Mouse (Mus musculus) spleen, adult 18-20 months (tissue): ENCODE results near the gene Gatb.

ENCODE experiments used
- DNase-seq, 2 experiments: peaks; one replicate each; pipeline ENCODE4 v3.0.0; 2022; ENCODE audit warnings: mixed read lengths in 2 of 2

Gene Gatb

DNA sequence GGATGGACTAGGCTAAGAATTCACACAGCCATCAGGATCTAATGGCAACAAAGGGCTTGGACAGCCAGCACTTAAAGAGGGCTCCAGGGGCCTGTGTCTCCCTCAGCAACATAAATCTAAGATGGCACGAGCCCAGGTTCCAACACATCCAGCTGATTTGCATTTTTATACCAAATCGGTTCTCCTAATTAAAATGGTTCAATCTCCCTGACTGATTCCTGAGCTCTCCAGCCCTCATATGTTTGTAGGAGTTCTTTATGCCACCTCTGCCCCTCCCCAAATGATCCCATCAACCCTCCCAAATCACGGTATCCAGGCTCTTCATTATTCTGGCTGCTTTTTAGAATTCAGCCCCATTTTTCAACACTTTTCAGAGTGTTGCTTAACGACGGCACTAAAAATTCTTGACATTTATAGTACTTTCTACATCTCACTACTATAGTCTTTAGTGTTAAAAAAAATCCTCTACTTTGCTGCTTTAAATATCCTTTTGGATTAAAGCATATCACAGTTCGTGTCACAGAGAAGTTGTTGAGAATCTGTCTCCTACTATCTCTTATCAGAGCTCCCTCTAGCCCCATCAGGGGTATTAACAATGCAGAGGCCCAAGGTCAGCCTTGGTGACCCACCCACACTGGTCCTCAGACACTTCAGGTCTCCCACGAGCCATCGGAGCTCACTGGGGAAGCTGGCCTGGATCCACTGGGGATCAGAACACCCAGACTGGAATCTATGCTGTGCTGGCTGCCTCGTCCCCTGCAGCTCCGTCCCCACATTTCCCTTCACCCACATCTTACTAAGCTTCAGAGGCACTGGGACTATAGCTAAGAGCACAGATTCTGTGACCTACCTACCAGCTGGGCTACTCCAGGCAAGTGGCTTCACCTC is 88.3 kb downstream of the Gatb start:
- no peak for DNase-seq

DNA sequence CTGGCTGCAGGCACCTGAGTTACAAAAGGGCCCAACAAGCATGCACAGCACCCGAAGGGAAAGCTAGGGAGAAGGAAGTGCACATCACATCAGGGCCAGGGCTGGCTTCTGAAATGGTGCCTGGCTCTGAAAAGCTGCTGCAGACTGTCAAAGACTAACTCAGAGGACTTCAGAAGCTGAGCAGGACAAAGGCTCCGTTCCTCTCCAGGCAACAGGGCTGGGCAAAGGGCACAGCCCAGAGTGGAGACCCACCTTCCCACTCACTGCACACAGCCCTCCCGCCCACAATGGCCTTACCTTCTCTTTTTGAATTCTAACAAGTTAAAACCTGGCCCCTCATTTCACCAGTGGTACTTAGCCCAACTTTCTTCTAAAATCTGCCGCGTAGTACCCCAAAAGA is 89.9 kb downstream of the Gatb start:
- no peak for DNase-seq

DNA sequence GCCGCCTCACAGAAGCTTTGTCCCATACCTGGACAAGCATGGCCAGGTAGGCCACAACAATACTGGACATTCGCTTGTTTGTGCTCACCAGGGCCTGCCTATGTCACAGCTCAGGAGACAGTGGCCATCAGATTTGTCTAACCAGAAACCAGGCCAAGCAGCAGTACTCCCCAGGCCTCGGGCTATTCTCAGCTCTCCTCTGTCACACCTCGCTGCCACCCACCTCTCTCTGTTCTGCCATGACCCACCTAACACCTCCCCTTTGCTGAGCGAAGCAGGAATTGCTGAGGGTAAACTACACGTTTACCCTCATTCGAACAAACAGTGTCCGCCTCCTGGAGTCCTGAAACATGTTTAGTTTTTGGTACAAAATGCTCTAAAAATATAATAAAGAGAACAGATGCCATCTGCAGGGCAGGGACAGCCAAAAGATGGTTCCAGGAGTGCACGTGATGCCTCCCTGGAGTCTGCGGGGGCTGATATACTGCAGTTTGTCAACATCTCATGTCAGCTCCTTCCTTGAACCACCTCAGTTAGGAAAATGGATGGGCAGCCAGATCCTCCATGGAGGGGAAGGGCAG is 90.8 kb downstream of the Gatb start:
- DNase-seq: no peak

DNA sequence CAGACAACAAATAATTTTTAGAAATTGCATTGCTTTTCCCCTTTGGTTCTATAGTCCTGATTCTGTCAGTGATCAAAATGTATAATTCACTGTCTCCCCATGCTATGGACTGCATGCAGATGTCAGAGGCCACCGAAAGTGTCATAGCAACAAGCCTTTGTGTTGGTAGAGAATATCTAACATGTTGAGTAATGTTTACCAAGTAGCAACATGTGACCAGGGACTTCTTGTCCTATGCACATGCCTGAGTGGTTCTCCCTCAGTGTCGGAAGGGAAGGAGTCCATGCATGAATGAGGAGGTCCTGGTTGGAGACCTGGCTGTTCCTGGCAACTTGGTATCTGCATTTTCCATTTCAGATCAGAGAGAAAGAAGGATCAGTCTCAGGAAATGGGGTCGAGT is 92.2 kb downstream of the Gatb start:
- no peak for DNase-seq

DNA sequence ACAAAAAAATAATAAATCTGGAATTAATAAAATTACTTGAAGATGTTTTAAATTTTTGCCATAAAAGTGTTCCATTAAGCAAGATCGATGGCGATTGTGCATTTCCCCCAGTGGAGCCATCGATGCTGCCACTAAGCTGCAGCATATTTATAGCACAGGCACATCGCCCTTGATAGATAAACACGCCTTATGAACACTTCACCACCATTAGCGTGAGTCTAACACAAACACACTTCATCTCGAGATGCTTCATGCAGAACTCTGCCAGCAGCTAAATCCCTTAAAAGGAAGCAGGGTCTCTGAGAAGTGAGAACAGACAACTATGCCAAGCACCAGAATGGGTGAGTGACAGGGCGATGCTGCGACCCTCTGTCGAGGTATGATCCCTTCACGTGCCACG is 92.8 kb downstream of the Gatb start:
- no peak for DNase-seq

DNA sequence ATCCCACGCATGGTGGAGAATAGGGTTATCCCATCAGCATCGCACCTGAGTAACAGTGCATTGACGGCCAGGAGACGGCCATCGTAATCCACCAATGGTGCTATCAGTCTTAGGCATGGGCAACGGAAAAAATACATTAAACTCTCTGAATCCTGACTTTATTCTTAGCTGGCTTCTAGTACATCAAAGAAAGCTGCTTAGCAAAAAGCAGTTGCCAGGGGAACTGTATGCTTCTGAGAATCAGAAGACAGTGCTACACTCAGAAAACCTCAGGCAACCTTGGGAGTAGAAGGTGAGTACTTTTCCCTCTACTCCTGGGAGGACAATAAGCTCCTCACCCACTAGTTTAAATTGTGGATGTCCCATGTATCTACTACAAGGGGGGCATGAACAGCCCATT is 93.8 kb downstream of the Gatb start:
- no peak for DNase-seq

DNA sequence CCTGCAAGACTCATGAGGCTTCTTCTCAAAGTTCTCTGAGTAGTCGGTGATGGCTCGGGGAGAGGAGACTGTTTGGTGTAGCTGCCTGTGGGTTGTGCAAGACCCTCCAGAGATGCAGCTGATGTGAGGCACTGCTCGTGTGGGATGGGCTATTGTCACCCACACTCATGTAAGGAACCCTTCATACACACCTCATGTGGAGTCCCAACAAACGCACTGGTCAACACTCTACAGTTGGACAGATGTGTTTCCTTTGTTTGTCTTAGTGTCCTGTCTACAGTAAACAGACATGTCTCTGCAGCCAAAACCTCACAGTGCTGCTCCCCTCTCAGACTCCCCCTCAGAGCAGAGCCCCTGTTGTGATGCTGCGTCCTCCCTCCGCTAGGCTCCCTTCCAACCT is 95.9 kb downstream of the Gatb start:
- no peak for DNase-seq

DNA sequence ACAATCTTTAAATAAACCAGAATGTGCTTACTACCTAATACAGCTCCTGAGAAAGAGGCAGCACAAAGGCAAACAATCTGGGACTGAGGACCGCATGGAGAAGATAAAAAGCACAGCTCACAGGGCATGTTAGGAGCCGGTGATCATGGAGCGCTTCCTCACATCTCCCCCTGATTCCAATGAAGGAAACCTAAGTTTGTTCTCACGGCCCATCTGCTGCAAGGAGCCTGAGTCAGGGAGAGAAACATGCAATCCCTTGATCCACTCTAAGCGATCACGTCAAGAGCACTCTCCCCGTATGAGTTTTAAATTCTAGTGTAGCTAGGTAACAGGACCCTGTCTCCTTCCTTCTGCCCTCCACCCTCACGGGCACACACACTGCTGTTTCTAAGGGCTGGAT is 103.2 kb downstream of the Gatb start:
- DNase-seq: no peak

DNA sequence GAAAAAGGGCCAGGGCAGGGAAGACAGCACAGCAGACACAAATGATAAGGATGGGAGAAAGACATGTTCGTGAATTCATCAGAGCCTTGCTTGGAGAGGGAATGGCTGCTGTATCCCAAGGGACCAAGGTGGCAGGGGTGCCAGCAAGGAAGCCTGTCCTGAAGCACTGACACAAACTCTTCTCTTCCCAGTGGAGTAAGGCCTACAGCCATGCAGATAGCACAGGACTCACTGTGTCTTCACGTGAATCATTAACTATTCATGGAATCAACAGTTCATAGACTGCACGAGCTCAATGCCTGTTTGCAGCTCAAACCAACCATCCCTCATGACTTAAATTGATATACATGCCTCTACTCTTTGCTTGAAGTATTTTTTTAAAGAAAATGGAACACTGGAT is 104.0 kb downstream of the Gatb start:
- DNase-seq: no peak

DNA sequence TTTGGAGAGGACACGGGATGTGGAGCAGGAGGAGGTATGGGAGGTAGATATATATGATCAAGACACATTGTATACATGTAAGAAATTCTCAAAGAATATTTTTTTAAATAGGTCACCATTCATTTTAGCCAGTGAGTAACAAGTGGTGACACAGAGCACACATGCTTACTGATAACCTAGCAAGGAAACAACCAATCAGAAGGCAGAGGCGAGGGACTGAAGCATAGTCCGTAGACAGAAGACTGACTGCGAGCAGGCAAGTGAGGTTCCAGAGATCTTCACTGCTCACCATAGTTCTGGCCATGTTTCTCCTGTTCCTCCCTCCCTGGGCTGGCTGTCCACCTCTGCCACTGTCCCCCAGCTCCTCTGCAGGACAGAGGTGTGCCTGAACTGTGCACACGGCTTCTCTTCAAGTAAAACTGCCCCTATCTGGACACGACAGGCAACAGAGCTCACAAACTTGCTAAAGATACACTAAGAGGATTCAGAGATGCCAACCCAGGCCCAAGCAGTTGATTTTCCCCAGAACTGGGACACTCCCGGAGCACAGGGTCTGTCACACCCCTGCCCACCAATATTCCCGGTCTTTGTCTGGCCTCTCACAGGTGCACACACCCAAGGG is 105.5 kb downstream of the Gatb start:
- DNase-seq: no peak

DNA sequence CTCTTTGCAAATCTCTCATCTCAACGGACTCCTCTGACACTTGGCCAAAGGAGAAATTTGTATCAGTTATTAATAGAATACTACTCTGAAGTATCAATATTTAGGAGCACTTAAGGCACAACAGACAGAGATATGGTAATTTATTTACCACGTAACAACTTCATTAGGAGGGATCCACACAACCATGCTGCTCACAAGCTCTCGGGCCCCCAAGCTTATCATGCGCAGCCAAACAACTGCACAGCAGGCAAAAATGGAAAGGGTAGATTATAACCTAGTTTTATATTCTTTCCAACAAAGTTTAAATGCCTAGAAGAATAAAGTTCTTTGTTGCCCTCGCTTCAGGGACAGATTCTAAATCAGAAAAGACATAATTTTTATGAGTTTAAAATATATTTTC is 106.0 kb downstream of the Gatb start:
- no peak for DNase-seq

DNA sequence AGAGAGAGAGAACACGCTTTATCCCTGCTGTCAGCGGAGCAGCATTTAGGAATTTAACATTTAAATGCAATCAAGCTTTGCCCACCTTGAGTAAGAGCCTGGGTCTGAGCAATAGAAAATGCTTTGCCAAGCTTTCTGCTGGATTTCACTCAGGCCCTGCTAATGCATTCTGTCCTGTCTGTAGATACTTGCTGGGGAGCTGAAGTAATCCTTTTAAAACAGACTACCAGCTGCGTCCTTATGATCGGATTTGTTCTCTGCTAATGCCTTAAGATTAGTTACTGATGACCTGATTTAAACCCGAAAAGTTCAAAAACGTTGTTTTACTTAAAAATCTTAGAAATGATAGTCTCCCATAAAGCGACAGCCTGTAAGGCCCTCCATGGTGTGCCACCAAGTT is 107.2 kb downstream of the Gatb start:
- DNase-seq: no peak

DNA sequence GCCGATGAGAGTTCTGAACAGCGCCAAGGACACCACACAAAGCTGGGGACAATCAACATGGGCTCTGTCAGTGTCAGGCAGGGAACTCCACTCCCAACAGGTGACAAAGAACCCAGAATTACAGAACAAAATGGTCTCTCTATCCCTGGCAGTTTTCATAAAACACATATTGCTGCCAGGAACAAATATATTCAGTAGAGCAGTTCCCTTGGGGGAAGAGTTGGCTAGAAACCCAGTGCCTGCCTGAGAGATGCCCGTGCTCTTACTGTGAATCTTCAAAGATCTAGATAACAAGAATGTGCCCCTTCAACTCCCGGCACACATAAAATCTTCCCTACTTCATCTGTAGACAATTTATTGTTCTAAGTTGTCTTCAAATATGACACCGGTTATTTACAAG is 109.7 kb downstream of the Gatb start:
- no peak for DNase-seq

DNA sequence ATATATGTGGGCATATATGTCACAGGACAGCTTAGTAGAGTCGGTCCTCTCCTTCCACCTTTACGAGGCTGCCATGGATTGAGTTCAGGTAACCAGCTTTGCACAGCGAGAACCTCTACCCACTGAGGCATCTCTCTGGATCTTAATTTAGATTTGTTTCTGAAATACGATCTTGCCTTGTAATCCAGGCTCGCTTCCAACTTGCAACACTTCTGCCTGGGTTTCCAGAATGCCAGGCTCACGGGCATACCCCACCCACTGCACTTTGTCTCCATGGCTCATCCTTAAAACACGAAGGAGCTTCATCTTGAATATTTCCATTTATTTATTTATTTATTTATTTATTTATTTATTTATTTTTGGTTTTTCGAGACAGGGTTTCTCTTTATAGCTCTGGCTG is 111.4 kb downstream of the Gatb start:
- DNase-seq: no peak

DNA sequence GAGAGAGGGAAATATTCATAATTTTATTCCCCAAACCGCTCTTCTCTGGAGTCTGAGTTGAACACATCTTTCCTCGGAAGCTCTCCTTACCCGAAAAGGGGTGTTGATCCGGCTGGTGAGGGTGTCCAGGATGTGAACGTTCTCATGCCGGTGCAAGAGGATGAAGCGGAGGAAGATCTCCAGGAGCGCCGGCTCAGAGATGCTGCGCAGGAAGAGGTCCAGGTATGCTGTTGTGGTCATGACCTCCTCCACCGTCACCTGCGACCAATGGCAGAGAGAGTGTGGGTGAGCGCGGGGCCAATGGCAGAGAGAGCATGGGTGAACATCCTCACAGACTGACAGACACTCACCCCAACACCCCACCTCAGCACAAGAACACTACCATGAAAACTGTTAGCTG is 114.4 kb downstream of the Gatb start:
- no peak for DNase-seq

DNA sequence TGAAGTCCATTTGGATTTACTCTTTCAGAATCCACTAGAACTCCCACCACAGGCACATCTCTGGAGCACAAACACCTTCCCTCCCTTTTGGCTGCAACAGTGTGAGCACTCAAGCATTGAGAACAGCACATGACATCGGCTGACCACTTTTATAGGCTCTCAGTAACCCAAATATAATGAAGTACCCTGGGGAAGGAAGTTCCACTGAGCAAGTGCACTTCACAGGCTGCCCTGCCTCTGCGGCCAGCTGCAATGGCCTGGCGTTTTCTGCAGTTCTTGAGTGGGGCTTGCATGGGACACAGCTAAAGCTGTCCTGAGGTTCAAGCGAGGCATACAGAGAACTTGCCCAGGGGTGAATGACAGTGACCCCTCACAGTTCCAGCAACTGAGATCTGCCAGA is 117.2 kb downstream of the Gatb start:
- no peak for DNase-seq

DNA sequence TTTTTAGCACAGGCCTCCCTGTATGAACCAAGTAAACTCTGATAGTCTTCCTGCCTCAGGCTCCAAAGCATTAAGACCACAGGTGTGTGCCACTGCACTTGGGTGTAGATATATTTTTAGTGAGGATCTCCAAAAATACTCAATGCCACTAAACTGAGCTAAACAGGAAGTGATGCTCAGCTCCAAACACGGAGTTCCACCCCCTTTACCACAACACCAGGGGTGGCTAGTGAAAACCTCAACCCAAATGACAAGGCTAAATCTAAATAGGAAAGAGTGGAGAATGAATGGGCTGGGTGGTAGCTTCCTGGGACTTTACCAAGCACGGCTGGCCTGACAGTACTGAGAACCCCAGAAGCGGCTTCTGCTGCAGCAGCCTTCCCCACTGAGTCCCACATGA is 119.1 kb downstream of the Gatb start:
- DNase-seq: no peak

DNA sequence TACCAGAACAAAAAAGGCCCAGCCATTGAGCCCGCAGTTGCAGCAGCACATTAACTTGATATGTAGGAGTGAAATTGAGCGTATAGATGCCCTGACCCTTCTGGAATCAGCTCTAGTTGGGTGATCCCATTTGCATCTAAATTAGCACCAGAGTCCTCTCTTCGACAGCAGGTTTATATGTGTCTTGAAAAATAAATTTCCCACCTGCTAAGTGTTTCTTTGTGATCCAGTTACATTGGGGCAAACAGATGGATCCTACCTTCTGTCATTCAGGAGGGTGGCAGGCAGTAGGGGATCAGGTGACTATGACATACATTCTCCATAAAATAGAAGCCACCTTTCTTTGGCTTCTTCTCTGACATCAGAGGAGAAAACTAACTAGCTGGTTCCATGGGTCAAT is 121.1 kb downstream of the Gatb start:
- no peak for DNase-seq

DNA sequence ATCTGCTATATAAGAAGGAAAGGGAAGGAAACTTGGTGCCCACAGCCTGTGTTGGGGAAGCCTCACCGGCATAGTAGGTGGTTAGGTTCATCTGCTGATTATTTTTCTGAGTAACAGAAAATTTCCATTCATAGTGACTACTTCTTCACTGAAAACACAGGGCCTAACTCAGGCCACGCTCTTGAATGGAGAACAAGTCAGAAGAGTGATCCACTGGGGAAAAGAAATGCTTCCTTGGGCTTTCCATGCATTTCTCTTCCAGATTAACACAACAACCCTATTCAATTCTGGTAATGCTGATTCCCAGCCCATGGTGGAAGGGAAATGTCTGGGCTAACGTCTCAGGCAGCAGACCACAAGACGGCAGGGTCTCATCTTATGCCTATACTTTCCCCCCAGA is 124.6 kb downstream of the Gatb start:
- DNase-seq: no peak

DNA sequence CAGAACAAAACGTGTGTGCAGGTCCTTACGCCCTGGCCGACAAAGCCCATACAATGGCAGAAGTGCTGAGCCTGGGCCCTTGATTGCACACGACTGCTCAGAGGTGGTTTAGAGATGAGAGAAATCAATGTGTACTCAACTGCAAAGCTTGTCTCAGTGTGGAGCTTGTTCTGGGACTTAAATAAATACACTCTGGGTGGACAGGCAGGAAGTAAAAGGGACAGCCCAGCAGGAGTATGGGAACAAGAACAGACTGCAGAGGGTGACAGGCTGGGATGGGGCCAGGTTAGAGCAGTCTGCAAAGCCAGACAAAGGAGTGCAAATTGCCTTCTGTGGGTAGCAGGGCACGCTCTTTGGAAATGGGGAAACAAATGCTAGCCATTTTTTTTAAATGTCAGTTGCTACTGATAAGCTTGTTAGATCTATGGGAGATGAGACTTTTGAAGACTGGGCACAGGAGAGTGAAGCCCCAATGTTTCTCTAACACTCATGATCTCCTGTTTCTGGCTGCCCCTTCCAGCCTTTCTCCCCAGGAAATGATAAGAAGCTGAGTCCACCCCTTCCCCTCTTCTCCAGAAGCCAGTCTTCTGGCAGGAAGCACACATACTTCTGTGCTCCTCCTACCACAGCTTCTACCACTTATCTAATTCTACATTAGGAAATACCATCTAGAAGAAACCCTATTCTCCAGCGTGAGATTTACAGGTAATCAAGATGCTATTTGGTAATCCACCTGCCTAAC is 129.4 kb downstream of the Gatb start:
- no peak for DNase-seq
